Mouse (Mus musculus): ENCODE results near the gene Fzr1.

The Fzr1 gene

GRCm38 (mm10) chr10:81355533-81355932 lies 22.8 kb downstream of the Fzr1 start:
- no peak for DNase-seq (ENCODE audit: low read depth, low spot score)

GRCm38 (mm10) chr10:81354738-81355477 lies 23.4 kb downstream of the Fzr1 start:
- no peak for DNase-seq (ENCODE audit: low read depth, low spot score)

GRCm38 (mm10) chr10:81351678-81352291 lies 26.5 kb downstream of the Fzr1 start:
- peak; percentile 89 for DNase-seq (ENCODE audit: low read depth, low spot score)

- DNase-seq (ENCODE audit: low read depth, low spot score) = peak; percentile 100
Observed at GRCm38 (mm10) chr10:81350351-81351063, 27.8 kb downstream of the Fzr1 start, which contains the start of gene Hmg20b. TSS of gene Hmg20b (minus strand) at chr10:81350480.

GRCm38 (mm10) chr10:81349961-81350350 lies 28.4 kb downstream of the Fzr1 start:
- DNase-seq (ENCODE audit: low read depth, low spot score) = no peak

- peak; percentile 70 for DNase-seq (ENCODE audit: low read depth, low spot score)
Observed at GRCm38 (mm10) chr10:81349146-81349545, 29.2 kb downstream of the Fzr1 start.

GRCm38 (mm10) chr10:81346453-81347067 lies 31.8 kb downstream of the Fzr1 start:
- DNase-seq (ENCODE audit: low read depth, low spot score) = no peak

- DNase-seq (ENCODE audit: low read depth, low spot score) = no peak
Observed at GRCm38 (mm10) chr10:81345162-81345534, 33.2 kb downstream of the Fzr1 start.

- DNase-seq (ENCODE audit: low read depth, low spot score) = peak; percentile 69
Observed at GRCm38 (mm10) chr10:81344421-81345161, 33.7 kb downstream of the Fzr1 start.

GRCm38 (mm10) chr10:81342686-81343505 lies 35.4 kb downstream of the Fzr1 start, which contains the start of gene Gipc3:
TSS of gene Gipc3 (minus strand) at chr10:81343266.
- DNase-seq (ENCODE audit: low read depth, low spot score) = no peak

- peak; percentile 73 for DNase-seq (ENCODE audit: low read depth, low spot score)
Observed at GRCm38 (mm10) chr10:81341333-81341949, 36.9 kb downstream of the Fzr1 start.

- DNase-seq (ENCODE audit: low read depth, low spot score) = no peak
Observed at GRCm38 (mm10) chr10:81340551-81341332, 37.6 kb downstream of the Fzr1 start.

- no peak for DNase-seq (ENCODE audit: low read depth, low spot score)
Observed at GRCm38 (mm10) chr10:81336558-81336957, 41.8 kb downstream of the Fzr1 start.

GRCm38 (mm10) chr10:81335393-81336340 lies 42.6 kb downstream of the Fzr1 start:
- DNase-seq (ENCODE audit: low read depth, low spot score) = no peak

GRCm38 (mm10) chr10:81334324-81334723 lies 44.0 kb downstream of the Fzr1 start:
- DNase-seq (ENCODE audit: low read depth, low spot score) = peak; percentile 80

- DNase-seq (ENCODE audit: low read depth, low spot score) = no peak
Observed at GRCm38 (mm10) chr10:81332277-81332676, 46.0 kb downstream of the Fzr1 start.

- DNase-seq (ENCODE audit: low read depth, low spot score) = no peak
Observed at GRCm38 (mm10) chr10:81330007-81330406, 48.3 kb downstream of the Fzr1 start.
